Mouse (Mus musculus): ENCODE data around the gene Rarg.

Gene Rarg

DNA sequence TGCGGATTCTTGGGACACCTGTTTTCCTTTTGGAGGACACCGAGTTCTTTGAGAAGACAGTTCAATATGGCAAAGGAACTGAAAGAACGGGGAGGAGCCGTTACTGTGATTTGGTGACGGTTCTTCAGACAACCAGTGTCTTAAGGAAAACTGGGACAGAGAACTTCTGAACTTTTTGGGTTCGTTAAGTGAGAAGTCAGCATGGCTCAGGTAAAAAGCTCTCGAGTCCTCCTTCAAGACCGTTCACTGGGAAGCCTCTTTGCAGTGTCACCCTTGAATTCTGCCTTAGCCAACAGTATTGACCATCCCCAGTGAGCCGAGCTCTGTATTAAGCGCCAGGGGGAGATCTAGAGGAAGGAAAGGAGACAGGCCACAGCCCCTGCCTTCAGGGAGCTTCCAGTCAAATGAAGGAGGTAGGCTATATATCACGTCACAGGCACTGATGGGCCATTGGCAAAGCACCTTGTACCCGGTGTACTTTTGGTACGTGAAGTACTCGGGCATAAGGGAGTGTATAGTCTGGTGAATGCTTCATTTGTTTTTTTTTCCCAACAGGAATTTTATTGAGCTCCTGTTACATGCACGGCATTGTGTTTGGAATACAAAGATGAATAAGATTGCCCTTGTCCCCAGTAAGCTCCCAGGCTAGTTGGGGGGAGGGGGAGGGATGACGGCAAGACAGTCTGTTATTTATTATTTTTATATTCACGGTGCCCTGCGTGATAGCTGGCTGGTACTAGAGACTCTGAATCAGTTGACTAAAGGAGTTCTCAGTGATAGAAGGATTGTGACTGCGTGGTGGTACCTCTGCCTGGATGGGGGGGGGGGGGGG, 52.4 kb downstream of the Rarg start, which contains the start of gene Csad:
Gene Csad, minus strand, starts transcription at position 51 of the 832 bp plus-strand sequence.
- no peak for DNase-seq (ENCODE audit: low spot score)

DNA sequence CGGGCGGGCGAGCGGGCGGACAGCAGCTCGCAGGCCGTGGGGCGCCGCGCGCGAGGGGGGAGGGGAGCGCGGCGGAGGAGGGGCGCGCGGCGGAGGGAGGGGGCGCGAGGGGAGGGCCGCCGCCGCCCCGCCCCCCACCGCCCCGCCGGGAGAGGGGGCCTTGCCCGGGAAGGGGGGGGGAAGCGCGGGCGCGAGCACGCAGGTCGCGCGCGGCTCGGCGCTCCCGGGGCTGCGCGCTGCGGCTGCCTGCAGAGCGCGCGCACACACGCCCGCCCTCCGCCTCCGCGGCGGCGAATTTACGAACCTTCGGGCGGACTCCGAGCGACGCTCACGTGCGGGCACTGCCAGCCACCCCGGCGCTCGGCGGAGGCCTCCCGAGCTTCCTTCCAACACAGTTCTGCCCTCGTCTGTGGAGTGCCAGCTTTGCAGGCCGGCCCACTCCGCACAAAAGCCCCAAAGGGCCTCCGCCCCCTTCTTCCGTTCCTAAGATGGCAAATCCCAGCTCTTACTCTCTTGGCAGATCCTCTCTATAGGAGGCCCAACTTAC, 53.4 kb downstream of the Rarg start:
- DNase-seq (ENCODE audit: low spot score), result peak; percentile 33

DNA sequence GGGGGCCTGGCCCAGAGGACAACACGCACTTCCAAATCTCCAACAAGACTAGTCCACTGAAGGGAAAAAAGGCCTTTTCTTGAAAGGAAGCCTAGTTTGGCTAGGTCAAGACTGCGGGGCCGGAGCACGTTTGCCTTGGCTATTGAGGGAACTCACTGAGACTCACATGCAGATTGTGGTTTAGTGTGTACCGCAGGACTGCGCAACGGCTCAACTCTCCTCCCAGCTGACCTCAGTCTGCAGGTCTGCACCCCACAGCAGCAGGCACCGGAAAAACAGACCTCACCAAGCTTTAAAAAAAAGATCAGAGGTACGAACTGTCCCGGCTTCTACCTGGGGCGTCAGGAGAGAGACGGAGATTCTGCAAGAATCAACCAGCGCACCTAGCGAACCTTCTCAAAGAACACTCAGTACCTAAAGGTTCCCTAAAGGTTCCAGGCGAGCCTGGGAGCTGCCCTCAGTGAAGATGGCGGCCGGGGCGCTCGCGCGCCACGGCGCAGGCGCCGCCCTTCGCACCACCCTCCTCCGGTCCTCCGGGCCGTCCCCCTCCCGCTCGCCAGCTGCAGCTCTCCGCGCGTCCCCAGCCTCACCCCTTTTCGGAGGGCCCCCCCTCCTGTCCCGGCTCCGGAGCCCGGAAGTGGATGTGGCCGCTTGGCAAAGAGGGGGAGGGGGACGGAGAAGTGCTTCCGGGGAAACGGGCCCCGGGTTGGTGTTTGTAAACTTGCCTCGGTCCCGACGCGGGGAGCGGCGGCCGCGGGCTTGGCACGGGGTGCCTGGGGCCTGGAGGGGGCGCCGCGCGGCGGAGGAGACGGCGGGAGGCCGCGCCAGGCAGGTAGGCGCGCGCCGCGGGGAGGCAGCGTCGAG, 54.1 kb downstream of the Rarg start, which contains the start of gene Zfp740:
Gene Zfp740, plus strand, starts transcription at position 279 of the 864 bp plus-strand sequence.
- DNase-seq (ENCODE audit: low spot score), result peak; percentile 85

DNA sequence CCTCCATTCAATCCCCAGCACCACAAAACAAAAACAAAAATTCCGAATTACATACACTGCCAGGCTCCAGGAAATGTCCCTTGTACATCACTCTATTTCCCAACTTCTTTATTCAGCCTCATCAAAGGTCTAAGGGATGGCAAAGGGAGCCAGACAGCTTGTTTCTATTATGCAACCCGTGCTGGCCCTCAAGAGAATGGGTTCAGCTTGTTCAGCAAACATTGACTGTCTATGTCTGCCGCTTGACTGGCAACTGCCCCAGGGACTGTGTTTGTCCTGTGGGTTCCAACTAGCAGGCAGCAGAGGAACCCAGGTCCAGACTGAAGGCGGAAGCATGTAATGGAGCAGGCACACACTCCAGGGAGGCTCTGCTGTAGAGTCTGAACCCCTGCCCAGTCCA, 58.5 kb downstream of the Rarg start:
- no peak for DNase-seq (ENCODE audit: low spot score)

DNA sequence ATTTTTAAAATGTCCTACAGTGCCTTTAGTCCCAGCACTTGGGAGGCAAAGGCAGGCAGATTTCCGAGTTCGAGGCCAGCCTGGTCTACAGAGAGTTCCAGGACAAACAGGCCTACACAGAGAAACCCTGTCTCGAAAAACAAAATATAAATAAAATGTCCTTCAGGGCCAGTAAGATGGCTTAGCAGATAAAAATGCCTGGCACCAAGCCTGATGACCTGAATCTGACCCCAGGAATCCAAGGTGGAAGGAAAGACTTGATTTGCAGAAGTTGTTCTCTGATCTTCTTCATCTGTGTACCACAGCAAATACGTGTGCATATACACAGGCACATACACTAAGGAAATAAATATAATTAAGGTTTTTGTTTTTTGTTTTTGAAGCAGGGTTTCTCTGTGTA, 61.9 kb downstream of the Rarg start:
- DNase-seq (ENCODE audit: low spot score), result no peak

DNA sequence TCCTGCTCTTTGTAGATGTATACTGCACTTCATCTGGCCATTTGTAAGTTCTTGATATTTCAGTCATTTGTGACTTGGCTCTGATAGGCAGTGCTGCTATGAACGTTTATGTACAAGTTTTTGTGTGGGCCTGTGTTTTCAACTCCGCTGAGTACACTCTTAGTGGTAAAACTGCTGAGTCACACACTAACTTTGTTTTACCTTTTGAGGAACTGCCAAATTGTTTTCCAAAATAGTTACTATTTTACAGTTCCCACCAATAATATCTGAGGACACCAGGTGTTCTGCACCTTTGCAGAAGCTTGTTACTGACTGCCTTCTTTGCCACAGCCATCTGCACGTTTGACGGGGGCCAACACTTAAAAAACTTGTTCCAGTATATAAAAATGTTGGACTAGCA, 62.9 kb downstream of the Rarg start:
- DNase-seq (ENCODE audit: low spot score), result no peak

DNA sequence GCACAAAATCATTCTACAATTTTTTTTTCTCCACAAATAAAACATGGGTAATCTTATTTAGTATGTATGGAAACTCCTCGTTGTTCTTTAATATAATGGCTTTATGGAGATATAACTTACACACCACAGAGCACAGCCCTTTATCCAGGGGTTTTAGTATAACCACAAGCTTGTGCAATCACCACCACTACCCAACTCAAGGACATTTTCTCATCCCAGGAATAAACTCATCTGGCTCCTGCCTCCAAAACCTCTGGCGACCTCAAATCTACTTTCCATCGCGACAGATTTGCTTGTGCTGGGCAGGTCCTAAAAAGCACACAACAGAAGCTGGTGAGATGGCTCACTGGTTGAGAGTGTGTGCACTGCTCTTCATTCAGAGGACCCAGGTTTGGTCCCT, 63.7 kb downstream of the Rarg start:
- no peak for DNase-seq (ENCODE audit: low spot score)

DNA sequence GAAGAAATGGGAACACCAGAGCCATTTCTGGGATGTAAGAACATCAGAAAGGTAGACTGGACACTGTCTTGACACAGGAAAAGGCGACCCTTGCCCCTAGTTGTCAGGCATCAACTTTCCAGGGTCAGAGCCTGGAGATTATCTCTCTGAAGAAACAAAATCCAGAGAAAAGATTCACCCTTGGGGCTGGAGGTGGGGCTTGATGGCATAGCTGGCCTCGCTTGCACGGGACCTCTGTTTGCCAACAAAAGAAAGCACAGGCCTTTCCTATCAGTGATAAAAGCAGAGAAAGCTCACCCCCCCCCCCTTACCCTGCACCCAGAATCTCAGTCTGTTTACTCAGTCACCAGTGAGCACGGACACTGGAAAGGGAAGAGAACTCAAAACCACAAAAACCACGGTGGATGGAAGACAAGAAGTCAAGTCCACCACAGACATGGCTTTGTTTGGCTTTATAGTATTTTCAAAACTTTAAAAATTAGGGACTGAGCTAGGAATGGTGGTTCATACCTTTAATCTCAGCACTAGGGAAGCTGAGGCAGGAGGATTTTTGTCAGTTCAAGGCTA, 64.4 kb downstream of the Rarg start:
- no peak for DNase-seq (ENCODE audit: low spot score)

DNA sequence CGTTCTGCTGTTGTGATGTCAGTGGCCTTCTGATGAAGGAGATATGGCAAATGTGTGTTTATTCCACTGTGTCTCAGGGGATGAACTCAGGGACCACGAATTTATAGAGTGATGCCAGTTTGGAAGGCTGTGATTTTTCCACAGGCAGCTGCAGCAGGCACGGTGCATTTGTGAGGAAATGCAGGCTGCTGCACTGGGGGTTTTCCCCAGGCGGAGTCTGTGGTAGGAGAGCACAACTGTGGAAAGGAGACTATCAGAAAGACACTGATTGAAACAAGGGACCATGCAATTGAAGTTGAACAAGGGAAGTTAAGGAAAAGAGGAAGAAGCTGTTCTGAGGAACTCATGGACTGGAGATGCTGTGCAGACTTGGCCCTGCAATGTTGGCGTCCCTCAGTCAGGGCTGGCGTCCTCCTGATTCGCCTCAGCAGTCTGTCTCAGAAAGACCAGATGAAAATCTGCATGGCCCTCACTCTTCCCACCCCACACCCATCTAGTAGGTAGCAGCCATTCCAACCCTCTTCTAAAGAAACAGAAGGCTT, 65.0 kb downstream of the Rarg start:
- no peak for DNase-seq (ENCODE audit: low spot score)

DNA sequence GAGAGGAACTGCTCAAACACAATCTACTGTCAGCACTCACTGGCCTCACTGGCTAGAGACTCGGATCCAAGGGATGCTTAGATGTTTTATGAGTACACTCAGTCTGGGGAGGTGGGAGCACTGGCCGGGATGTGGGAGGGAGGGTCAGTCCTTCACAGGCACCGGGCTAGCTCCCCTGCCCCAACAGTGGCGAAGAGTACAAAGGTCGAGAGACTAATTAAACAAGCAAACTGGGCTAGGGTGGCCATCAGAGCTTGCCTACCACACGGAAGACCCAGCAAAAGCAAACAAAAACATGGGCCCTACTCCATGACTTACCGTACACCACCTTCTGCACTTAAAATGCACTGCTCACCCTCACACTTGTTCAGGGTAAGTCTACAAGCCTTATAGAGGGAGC, 65.6 kb downstream of the Rarg start:
- DNase-seq (ENCODE audit: low spot score), result no peak

DNA sequence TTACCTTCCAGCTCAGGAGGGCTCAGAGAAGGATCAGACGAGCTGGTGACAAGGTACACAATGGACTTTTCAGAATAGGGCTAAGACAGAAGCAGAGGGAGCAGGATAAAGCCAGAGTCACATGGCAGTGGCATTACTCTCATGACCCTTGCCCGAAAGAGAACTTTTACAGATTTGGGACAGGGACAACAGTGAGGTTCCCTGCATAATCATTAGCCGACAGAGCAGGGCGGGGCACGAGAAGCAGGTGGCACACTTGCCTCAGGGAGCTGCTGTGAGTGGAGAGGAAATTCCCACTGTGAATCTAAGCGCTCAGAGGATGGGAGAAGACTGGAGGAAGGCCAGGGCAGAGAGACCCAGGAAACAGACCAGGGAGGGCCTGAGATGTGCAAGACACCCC, 68.4 kb downstream of the Rarg start:
- DNase-seq (ENCODE audit: low spot score), result no peak

DNA sequence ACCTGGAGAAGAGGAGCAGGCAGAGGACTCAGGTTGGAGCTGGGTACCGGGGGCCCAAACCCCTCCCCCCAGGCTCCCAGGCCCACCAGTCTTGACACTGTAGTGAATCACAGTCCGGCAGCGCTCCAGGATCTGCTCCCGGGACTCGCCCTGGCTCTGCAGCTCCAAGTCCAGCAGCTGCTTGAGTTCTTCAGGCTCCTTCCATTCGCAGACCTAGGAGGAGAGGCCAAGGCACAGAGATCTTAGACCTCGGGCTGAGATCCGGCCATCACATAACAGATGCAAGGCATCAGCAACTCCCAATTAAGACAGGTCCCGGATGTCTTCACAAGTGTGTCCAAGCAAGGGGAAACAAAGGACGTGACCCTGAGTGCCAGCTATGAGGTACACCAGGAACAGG, 69.2 kb downstream of the Rarg start:
- DNase-seq (ENCODE audit: low spot score), result no peak

DNA sequence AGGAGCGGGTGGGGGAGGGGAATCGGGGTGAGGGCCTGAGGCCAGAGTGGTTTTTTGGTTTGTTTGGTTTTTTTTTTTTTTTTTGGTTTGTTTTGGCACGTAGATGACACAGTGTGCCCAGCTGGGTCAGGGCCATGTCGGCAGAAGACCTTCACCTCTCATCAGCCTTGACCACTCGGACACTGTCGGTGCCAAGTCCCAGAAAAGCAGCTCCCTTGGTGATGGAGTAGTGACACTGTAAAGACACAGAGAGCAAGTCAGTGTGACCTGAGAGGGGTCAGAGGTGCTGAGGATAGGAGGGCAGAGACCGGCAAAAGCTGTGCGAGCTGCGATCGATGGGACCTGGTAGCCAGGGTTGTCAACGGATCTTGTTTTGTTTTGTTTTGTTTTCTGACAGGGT, 71.1 kb downstream of the Rarg start:
- DNase-seq (ENCODE audit: low spot score), result no peak
